34 mouse cellular contexts compared by ENCODE assay signal in genomic region chr19:45668986-45669385, GRCm38 (mm10).
"Had no signal": no experiment of that assay in that cellular context is flagged by ENCODE, and none has a peak within 500 bp of the region (broad histone marks: within the 10 kb centered on the region; RNA-seq: fewer than 3 reads in every experiment).

No protein-coding gene starts in this region.

- DNase-seq: heart, postnatal 10 days; heart, postnatal 14 days; heart, postnatal 36 days; heart, postnatal 4 days; kidney, adult 11 months; kidney, adult 18-20 months; kidney, adult 2 months; kidney, adult 8-10 months; kidney, adult 9 months; kidney, postnatal 10 days; kidney, postnatal 14 days; kidney, postnatal 25 days; kidney, postnatal 36 days; kidney, postnatal 4 days; layer of hippocampus, adult 9-11 months; layer of hippocampus, postnatal 36 days had no signal

- H3K9me3 ChIP-seq: heart, embryonic 13.5 days; heart, embryonic 15.5 days; hindbrain, embryonic 10.5 days; hindbrain, embryonic 12.5 days; hindbrain, embryonic 13.5 days; hindbrain, embryonic 15.5 days; intestine, embryonic 15.5 days; kidney, embryonic 15.5 days had no signal

- ATAC-seq: hindbrain, embryonic 16.5 days; hindbrain, postnatal 0 days; inflammation-experienced regulatory T-cells, adult 6 months; intestine, embryonic 15.5 days; intestine, embryonic 16.5 days; intestine, postnatal 0 days had no signal

- H3K4me3 ChIP-seq: heart, embryonic 12.5 days; heart, embryonic 13.5 days; heart, embryonic 15.5 days; hindbrain, embryonic 10.5 days; hindbrain, embryonic 12.5 days; hindbrain, embryonic 13.5 days; hindbrain, embryonic 15.5 days; intestine, embryonic 15.5 days; kidney, embryonic 15.5 days; layer of hippocampus, adult 2 months; left cerebral cortex, adult 2 months had no signal

- H3K27ac ChIP-seq: heart, embryonic 13.5 days; heart, embryonic 15.5 days; hindbrain, embryonic 10.5 days; hindbrain, embryonic 12.5 days; hindbrain, embryonic 13.5 days; hindbrain, embryonic 14.5 days; hindbrain, embryonic 15.5 days; hindbrain, postnatal 0 days; intestine, embryonic 15.5 days; kidney, embryonic 15.5 days; kidney, postnatal 0 days; layer of hippocampus, adult 2 months; left cerebral cortex, adult 2 months had no signal

- H3K4me1 ChIP-seq: heart, embryonic 12.5 days; heart, embryonic 13.5 days; heart, embryonic 15.5 days; hindbrain, embryonic 10.5 days; hindbrain, embryonic 12.5 days; hindbrain, embryonic 13.5 days; hindbrain, embryonic 15.5 days; intestine, embryonic 15.5 days; kidney, embryonic 15.5 days had no signal

- H3K36me3 ChIP-seq: heart, embryonic 12.5 days; heart, embryonic 13.5 days; heart, embryonic 15.5 days; hindbrain, embryonic 10.5 days; hindbrain, embryonic 12.5 days; hindbrain, embryonic 13.5 days; hindbrain, embryonic 15.5 days; intestine, embryonic 15.5 days; kidney, embryonic 15.5 days had no signal

- H3K27me3 ChIP-seq: heart, embryonic 13.5 days had no signal
